Mouse (Mus musculus) megakaryocyte, embryonic 14.5 days (primary cell): ENCODE measurements around the gene Snf8. TPM values are rescaled to one million over a fixed set of nuclear protein-coding genes. Genes with fewer than 3 reads are reported as not detected.

Experiments
- H3K27me3 ChIP-seq: replicated peaks from 2 replicates; pipeline ENCODE3; 2012; ENCODE audit warnings: inconsistent platforms
- H3K36me3 ChIP-seq: replicated peaks from 2 replicates; pipeline ENCODE3; 2012; ENCODE audit warnings: low read length, inconsistent platforms, mixed read lengths
- H3K4me1 ChIP-seq: 2 replicates; pipeline ENCODE4 v1.6.1; 2012; ENCODE audit warnings: inconsistent platforms
- H3K4me3 ChIP-seq: replicated peaks from 2 replicates; pipeline ENCODE3; 2012; ENCODE audit warnings: moderate library complexity, mild to moderate bottlenecking, inconsistent platforms
- H3K9me3 ChIP-seq: 2 replicates; pipeline ENCODE4 v1.6.1; 2012; ENCODE audit warnings: inconsistent platforms
- FLI1 ChIP-seq: IDR thresholded peaks from 2 replicates; pipeline ENCODE4 v1.6.1; 2012; ENCODE audit warnings: low read length, inconsistent platforms, mixed read lengths
- GATA1 ChIP-seq: IDR thresholded peaks from 3 replicates; pipeline ENCODE4 v1.6.1; 2012; ENCODE audit warnings: mixed read lengths, low read length, inconsistent platforms, borderline replicate concordance
- polyA plus RNA-seq: library from polyadenylated mRNA; stranded (reverse); fragments of >175 nt; gene quantifications from 2 replicates; pipeline ENCODE4 v1.2.3, GENCODE M21; 2012; ENCODE audit warnings: low replicate concordance; ENCODE audit not compliant: insufficient read depth

Gene Snf8
- polyA plus RNA-seq, 1 experiment, result 146 TPM

DNA sequence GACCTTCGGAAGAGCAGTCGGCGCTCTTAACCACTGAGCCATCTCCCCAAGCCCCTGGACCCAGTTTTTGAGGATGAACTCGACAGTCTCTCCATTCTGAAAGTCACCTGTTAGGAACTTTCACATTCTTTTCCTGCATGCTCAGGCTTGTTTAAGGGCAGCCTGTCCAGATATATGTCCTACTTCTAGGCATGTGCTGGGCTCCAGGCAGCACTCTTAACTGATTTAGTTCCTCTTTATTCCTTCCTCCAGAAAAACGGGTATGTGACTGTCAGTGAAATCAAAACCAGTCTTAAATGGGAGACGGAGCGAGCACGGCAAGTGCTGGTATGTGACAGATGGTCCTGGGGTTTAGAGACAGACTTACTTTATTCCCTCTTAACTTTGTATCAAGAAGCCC lies 11.3 kb downstream of the Snf8 start:
- Histone ChIP-seq H3K9me3 (no peaks in the 10 kb centered on the region), H3K4me1 (peaks cover 50% of the 10 kb centered on the region), H3K36me3 (peaks cover 90% of the 10 kb centered on the region), H3K4me3 (no peak overlapping the region), H3K27me3 (no peaks in the 10 kb centered on the region)
- no peak for TF ChIP-seq FLI1
- TF ChIP-seq GATA1, result no peak

DNA sequence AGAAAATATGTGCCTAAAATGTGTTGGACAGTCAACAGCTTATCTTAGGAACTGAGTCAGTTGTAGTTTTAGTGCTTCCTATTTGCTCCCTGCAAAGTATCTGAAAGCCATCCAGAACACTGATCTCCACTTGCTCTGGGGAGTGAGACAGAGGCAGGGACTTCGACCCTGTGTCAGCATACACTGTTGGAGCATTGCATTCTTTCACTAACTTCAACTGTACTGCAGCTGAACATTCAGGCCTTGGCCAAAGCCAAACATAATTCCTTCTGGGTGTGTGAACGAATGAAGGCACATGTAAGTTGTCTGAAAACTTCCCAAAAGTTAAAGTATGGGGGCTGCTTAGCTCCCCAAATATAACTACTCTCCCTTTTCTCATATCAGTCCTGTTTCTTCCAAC lies 12.1 kb downstream of the Snf8 start:
- TF ChIP-seq FLI1 (no peak), GATA1 (no peak)

DNA sequence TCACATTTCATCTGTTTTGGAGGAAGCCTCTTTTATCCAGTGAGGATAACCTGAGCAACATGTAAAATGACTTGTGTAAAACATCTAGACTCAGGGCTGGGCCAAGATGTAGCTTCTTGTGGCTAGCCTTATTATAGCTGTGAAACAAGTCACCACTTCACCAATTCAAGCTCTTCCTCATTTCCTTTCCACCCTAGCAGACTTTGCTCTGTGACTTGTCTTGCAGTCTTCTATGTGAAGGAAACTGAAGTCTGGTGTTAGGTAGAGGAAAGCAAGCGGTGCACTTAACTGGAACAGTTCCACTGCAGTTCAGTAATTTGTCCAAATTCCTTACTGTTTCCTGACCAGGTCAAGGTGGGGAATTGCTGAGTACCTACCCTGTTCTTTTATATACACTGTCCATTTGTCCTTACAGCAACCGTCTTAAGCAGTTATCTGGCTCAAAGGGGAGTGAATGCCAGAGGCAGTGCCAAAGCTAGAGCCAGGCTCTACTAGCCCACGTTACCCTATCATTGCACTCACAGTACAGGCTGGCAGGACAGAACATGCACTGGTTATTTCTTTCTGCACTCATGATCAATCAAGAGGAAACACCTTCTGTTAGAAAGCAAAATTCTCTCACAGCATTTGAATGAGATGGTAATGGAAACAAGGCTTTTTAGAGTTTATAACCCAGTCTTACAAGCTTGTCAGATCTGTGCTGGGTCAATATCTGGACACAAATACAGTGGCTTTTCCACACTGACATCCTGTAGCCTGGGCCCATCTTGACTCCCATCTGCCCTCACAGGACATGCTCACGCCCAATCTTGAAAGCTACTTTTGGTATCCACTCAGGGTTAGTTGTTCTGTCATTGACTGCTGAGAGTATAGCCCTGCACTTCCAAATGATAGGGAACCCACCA lies 13.0 kb downstream of the Snf8 start:
- Histone ChIP-seq H3K4me1 (peaks cover 62% of the 10 kb centered on the region), H3K27me3 (no peaks in the 10 kb centered on the region), H3K9me3 (no peaks in the 10 kb centered on the region), H3K4me3 (no peak overlapping the region), H3K36me3 (peaks cover 96% of the 10 kb centered on the region)
- TF ChIP-seq GATA1 (no peak), FLI1 (no peak)

More for the DNA sequence above, 12.1 kb downstream of the Snf8 start:
- Histone ChIP-seq H3K27me3 (no peaks in the 10 kb centered on the region), H3K4me3 (no peak overlapping the region), H3K9me3 (no peaks in the 10 kb centered on the region), H3K36me3 (peaks cover 91% of the 10 kb centered on the region), H3K4me1 (peaks cover 58% of the 10 kb centered on the region)

DNA sequence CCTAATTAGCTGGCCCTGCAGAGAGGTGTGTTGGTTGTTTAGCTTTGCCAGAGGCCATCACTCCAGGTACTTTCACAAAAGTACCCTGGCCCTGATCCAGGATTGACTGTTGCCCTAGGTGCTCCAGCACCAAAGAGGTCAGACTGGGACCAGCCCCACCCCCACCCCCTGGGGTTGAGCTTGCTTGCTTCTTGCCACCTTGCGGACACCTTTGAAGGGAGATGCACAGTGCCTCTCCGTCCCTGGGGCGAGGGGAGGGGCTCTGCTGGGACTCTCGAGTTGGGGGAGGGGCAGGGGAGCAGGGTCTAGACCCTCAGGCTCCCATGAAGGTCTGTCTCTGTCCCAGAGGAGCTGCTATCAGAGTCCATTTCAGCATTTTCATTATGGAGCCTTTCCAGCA lies 15.3 kb downstream of the Snf8 start:
- TF ChIP-seq FLI1 (no peak), GATA1 (no peak)
- H3K27me3 ChIP-seq, result no peaks in the 10 kb centered on the region
- H3K4me1 ChIP-seq, result peaks cover 65% of the 10 kb centered on the region
- peaks cover 93% of the 10 kb centered on the region for H3K36me3 ChIP-seq
- no peak overlapping the region for H3K4me3 ChIP-seq
- no peaks in the 10 kb centered on the region for H3K9me3 ChIP-seq

DNA sequence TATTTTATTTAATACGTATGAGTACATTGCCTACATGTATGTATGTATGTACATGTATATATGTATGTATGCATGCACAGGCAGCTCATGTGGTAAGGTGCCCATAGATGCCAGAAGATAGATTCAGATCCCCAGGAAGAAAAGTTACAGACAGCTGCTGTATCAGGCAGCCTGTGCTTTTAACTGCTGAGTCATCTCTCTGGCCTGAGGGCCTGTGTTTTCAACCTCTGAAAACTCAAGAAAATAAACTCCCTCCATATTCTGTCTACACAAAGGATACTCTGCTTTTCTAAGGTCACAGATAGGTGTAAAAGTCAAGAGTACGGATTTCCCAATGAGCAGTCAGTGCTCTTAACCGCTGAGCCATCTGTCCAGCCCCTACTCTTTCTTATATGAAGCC lies 16.2 kb downstream of the Snf8 start:
- Histone ChIP-seq H3K4me3 (no peak overlapping the region), H3K27me3 (no peaks in the 10 kb centered on the region), H3K4me1 (peaks cover 61% of the 10 kb centered on the region), H3K9me3 (no peaks in the 10 kb centered on the region), H3K36me3 (peaks cover 94% of the 10 kb centered on the region)
- TF ChIP-seq GATA1 (no peak), FLI1 (no peak)

DNA sequence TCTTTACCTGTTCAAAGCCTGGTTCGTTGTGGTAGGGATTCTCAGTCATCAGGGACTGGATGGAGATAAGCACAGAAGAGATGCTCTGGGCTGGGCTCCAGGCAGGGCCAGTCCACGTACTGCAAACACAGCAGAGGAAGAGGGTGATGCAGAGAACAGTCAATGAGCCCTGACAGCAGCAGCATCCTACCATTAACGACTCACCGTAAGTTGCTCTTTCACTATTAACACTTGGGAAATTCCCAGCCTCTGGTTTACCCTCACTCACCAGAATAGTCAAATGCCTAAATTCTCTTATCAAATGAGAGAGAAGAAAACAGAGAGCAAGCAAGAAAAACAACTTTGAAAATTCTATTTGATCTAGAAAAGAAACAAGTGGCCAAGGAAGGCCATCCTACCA lies 23.6 kb downstream of the Snf8 start:
- peaks cover 94% of the 10 kb centered on the region for H3K36me3 ChIP-seq
- no peak overlapping the region for H3K4me3 ChIP-seq
- TF ChIP-seq GATA1 (no peak), FLI1 (no peak)
- H3K27me3 ChIP-seq, result no peaks in the 10 kb centered on the region
- H3K9me3 ChIP-seq, result no peaks in the 10 kb centered on the region
- peaks cover 21% of the 10 kb centered on the region for H3K4me1 ChIP-seq

DNA sequence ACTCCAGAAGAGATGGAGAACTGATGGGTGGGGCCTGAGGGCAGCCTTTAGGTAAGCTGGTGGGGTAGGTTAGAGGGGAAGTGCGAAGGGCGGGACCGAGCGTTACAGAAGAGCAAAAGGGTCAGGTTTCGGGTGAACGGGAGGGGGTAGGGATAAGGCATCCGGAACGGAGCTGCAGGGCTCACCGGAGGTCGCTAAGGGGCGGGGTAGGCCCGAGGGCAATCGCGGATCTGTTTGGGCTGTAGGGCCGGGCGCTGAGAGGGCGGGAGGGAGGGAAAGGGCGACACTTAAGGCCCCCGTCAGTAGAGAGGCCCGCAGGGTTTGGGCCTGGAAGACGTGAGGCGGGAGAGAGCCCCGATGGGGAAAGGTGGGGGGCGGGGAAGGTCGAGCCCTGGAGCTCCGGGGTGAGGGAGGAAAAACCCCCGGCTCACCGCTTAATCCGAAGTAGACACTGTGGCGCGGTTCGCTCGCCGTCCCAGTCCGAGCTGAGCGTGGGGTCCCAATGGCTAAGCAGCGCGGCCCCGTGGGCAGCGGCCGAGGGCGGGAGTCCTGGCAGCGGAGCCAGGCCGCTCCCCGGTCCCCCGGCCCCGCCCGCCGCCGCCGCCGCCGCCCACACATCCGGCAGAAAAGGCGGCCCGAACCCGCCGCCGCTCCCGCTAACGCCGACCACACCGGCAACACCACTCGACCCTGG lies 30.0 kb downstream of the Snf8 start:
- Histone ChIP-seq H3K9me3 (no peaks in the 10 kb centered on the region), H3K4me3 (peak overlapping the region; percentile 97), H3K4me1 (peaks cover 42% of the 10 kb centered on the region), H3K36me3 (peaks cover 50% of the 10 kb centered on the region), H3K27me3 (no peaks in the 10 kb centered on the region)
- TF ChIP-seq FLI1 (no peak), GATA1 (no peak)

DNA sequence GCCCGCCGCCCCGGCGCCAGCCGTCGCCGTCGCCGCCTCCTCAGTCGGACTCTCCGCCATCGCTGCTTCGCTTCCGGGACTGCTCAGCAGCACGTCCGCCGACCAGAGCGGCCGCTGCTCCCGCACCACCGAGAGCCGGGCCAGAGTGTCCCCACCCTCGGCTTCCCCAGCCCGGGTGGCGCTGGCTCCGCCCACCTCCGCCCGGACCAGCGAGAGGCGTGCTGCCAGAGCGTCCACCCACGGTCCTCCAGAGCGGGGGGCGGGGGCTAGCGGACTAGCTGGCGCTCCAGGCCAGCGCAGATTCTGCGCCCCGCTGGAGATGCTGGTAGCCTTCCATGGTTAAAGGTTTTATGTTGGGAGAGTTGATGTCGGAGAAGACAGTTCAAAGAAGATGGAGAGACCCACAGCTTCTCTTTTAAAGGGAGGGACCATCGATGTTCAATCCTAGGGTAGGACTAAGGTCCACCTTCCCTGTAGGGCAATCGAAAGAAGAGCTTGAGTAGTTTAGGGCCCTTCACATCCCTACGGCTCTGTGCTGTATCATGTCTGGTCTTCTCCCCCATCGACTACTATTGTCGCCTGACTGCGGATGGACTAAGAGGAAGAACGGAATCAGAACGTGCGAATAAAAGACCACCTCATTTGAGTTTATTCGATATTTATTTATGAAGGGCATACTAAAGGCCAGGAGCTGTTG lies 30.7 kb downstream of the Snf8 start, which contains the start of gene Ube2z:
Gene Ube2z (minus strand): TSS at position 174 of the 697 bp plus-strand sequence.
- H3K36me3 ChIP-seq, result peaks cover 50% of the 10 kb centered on the region
- H3K4me3 ChIP-seq, result peak within 1 kb of the TSS; percentile 97
- peaks cover 42% of the 10 kb centered on the region for H3K4me1 ChIP-seq
- no peaks in the 10 kb centered on the region for H3K9me3 ChIP-seq
- H3K27me3 ChIP-seq, result no peaks in the 10 kb centered on the region
- no peak for TF ChIP-seq FLI1
- TF ChIP-seq GATA1, result no peak

DNA sequence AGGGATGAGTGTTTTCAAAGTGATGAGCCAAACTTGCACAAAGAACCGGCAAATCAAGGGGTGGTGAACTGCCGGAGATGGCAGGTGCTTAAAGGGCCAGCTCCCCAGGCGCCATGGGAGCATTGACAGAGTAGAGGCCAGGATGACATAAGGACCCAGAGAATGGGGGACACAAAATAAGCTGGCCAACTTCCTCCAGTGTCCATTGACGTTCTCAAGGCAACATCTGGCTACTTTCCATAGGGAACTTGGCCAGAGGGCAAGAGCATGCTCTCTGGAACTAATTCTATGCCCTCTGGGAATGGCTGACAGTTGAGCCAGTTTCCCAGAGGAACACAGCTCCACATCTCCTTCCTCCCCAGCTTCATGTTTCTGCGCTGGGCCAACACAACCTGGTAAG lies 33.5 kb downstream of the Snf8 start:
- TF ChIP-seq GATA1 (no peak), FLI1 (no peak)

DNA sequence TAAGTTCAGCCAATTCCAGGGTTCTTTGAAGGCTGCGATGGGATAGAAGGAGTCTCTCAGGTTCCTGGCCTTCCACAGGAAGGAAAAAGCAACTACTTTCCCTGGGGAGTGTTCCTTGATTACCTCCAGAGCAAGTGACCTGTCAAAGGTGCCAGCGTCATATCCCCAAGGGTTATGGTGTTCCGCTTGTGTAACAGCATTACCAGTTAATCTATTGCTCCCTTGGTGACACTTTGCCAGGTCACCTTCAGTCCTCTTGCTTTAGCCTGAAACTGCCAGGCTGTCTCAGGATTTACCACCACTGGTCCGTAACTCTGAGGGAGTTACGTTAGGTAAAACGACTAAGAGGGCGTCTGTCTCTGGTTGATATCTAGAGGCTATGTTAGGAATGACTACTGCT lies 35.7 kb downstream of the Snf8 start:
- Histone ChIP-seq H3K4me3 (no peak overlapping the region), H3K9me3 (no peaks in the 10 kb centered on the region), H3K4me1 (peaks cover 45% of the 10 kb centered on the region), H3K27me3 (no peaks in the 10 kb centered on the region), H3K36me3 (peaks cover 49% of the 10 kb centered on the region)
- TF ChIP-seq FLI1, result no peak
- no peak for TF ChIP-seq GATA1

More for the DNA sequence above, 33.5 kb downstream of the Snf8 start:
- H3K27me3 ChIP-seq, result no peaks in the 10 kb centered on the region
- peaks cover 41% of the 10 kb centered on the region for H3K4me1 ChIP-seq
- no peaks in the 10 kb centered on the region for H3K9me3 ChIP-seq
- H3K4me3 ChIP-seq, result no peak overlapping the region
- H3K36me3 ChIP-seq, result peaks cover 42% of the 10 kb centered on the region
